Mouse (Mus musculus) midbrain, embryonic 14.5 days (tissue): ENCODE measurements at regions not wholly inside any gene's neighbourhood (a gene's known extent, or its start where the extent isn't known, plus 50 kb on each side); places are given as distances from the start of the nearest gene placed in this dataset.

ENCODE experiments used
- ATAC-seq: fragments of 200-750 bp; cut with Nextera tagmentation; 2 replicates; pipeline ENCODE4 v1.8.0; 2017; ENCODE audit warnings: moderate number of reproducible peaks, moderate library complexity; ENCODE audit not compliant: low FRiP score, low TSS enrichment
- DNase-seq: peaks from one replicate; pipeline ENCODE4 v3.0.0-alpha.2; 2015
- H3K27ac ChIP-seq: fragments of 300-500 bp; sonication (generic); replicated peaks from 2 replicates; pipeline ENCODE4 v1.5.1; 2014; ENCODE audit warnings: mild to moderate bottlenecking, low read depth, low read length, moderate library complexity
- H3K27me3 ChIP-seq: fragments of 300-500 bp; sonication (generic); 2 replicates; pipeline ENCODE4 v1.6.1; 2014; ENCODE audit warnings: low read length, control low read depth, mixed read lengths; ENCODE audit not compliant: control insufficient read depth, insufficient read depth
- H3K36me3 ChIP-seq: fragments of 300-500 bp; sonication (generic); 2 replicates; pipeline ENCODE4 v1.6.1; 2014; ENCODE audit warnings: low read length, control low read depth; ENCODE audit not compliant: control insufficient read depth, insufficient read depth
- H3K4me1 ChIP-seq: fragments of 300-500 bp; sonication (generic); 2 replicates; pipeline ENCODE4 v1.6.1; 2014; ENCODE audit warnings: mild to moderate bottlenecking, antibody characterized with exemption, low read length, control low read depth; ENCODE audit not compliant: control insufficient read depth, insufficient read depth
- H3K4me2 ChIP-seq: fragments of 300-500 bp; sonication (generic); 2 replicates; pipeline ENCODE4 v1.6.1; 2014; ENCODE audit warnings: mild to moderate bottlenecking, low read length, moderate library complexity
- H3K4me3 ChIP-seq: fragments of 300-500 bp; sonication (generic); replicated peaks from 2 replicates; pipeline ENCODE4 v1.5.1; 2014; ENCODE audit warnings: low read depth, low read length
- H3K9ac ChIP-seq: fragments of 300-500 bp; sonication (generic); replicated peaks from 2 replicates; pipeline ENCODE4 v1.6.1; 2014; ENCODE audit warnings: mild to moderate bottlenecking, low read length, moderate library complexity
- H3K9me3 ChIP-seq: fragments of 300-500 bp; sonication (generic); 2 replicates; pipeline ENCODE4 v1.6.1; 2016; ENCODE audit warnings: low read length, control low read depth, mixed read lengths; ENCODE audit not compliant: control insufficient read depth
- WGBS: fragments of 180-500 bp; shearing (Covaris S2); extraction: QIAGEN DNeasy Blood & Tissue Kit; methylation state at CpG from one replicate; pipeline ENCODE4 v1.1.7; 2014; 5-methylcytosine and 5-hydroxymethylcytosine counted together

- Histone ChIP-seq H3K4me3 (no peak overlapping the region), H3K4me2 (no peak overlapping the region), H3K4me1 (peaks cover 8% of the 10 kb centered on the region), H3K27me3 (no peaks in the 10 kb centered on the region), H3K27ac (no peak overlapping the region), H3K36me3 (no peaks in the 10 kb centered on the region), H3K9ac (no peak overlapping the region), H3K9me3 (no peaks in the 10 kb centered on the region)
- WGBS = 83% methylated on average over 7 of the region's 7 CpGs
- ATAC-seq = no peak
- no peak for DNase-seq
Measured at GRCm38 (mm10) chr11:57958233-57958632, 50.6 kb upstream of the Larp1 start.

DNA sequence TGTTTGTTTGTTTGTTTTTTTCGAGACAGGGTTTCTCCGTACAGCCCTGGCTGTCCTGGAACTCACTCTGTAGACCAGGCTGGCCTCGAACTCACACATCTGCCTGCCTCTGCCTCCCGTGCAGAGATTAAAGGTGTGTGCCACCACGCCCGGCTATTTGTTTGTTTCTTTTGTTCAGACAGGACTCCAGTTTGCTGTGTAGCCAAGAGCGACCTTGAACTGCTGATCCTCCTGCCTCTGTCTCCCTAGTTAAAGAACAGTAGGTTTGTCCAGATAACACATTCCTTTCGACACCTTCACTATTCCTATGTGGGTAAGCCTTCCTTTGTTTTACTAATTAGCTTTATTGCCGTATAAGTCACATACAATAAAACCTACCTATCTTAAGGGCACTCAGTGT lies 52.0 kb upstream of the Larp1 start:
- H3K36me3 ChIP-seq = no peaks in the 10 kb centered on the region
- no peak for DNase-seq
- H3K27ac ChIP-seq = no peak overlapping the region
- no peak for ATAC-seq
- H3K27me3 ChIP-seq = no peaks in the 10 kb centered on the region
- H3K4me2 ChIP-seq = no peak overlapping the region
- 90% methylated on average over 9 of the region's 9 CpGs for WGBS
- H3K4me1 ChIP-seq = no peaks in the 10 kb centered on the region; the same call in 1 of the 2 replicates
- no peaks in the 10 kb centered on the region for H3K9me3 ChIP-seq
- H3K4me3 ChIP-seq = no peak overlapping the region
- no peak overlapping the region for H3K9ac ChIP-seq

DNA sequence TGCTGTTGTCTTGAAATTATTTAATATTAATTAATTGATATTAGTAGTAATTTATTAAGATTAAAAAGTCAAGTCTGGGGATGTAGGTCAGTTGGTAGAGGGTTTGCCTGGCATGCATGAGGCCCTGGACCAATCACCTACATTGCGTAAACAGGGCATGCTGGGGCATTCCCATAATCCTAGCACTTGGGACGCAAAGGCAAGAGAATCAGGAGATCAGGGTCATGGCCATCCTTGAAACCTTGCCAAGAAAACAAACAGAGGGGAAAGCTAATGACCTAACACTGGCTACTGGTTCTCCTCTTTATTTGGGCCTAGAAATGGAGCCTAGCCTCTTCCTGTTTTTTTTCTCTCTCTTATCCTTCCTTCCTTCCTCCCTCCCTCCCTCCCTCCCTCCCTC lies 52.8 kb upstream of the Larp1 start:
- WGBS = 80% methylated on average over 2 of the region's 2 CpGs
- Histone ChIP-seq H3K27ac (no peak overlapping the region), H3K9me3 (no peaks in the 10 kb centered on the region), H3K4me1 (no peaks in the 10 kb centered on the region), H3K27me3 (no peaks in the 10 kb centered on the region), H3K4me2 (no peak overlapping the region), H3K36me3 (no peaks in the 10 kb centered on the region), H3K9ac (no peak overlapping the region), H3K4me3 (no peak overlapping the region)
- ATAC-seq = no peak
- no peak for DNase-seq

- no peaks in the 10 kb centered on the region for H3K27me3 ChIP-seq
- no peak overlapping the region for H3K4me3 ChIP-seq
- no peak for DNase-seq
- no peak overlapping the region for H3K27ac ChIP-seq
- H3K4me2 ChIP-seq = no peak overlapping the region
- no peak overlapping the region for H3K9ac ChIP-seq
- no peaks in the 10 kb centered on the region for H3K4me1 ChIP-seq
- no peaks in the 10 kb centered on the region for H3K9me3 ChIP-seq
- H3K36me3 ChIP-seq = no peaks in the 10 kb centered on the region
- no peak for ATAC-seq
- WGBS = 91% methylated on average over 7 of the region's 7 CpGs
Measured at GRCm38 (mm10) chr11:57955476-57955875, 53.4 kb upstream of the Larp1 start.

- WGBS = 84% methylated on average over 10 of the region's 10 CpGs
Measured at GRCm38 (mm10) chr11:57954510-57955184, 54.2 kb upstream of the Larp1 start.

DNA sequence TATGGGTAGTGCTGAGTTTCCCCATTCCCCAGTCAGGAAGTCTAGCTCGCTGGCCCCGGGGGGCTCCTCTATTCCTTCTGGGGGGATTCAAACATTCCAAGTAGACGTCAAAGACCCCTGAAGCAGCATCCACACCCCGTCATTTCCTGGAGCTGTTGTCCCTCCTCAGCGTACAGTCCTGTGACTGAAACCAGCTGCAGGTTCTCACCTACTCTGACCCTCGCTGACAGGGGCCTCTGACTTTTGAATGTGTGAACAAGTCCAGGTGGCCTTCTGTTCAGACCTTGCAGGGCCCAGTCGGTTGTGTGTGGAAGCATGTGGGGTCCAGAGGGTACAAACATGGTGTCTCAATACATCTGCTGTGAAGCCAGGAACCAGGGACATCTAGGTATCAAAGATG lies 55.2 kb upstream of the Larp1 start:
- Histone ChIP-seq H3K9me3 (no peaks in the 10 kb centered on the region), H3K27me3 (no peaks in the 10 kb centered on the region), H3K4me1 (no peaks in the 10 kb centered on the region), H3K4me2 (no peak overlapping the region), H3K27ac (no peak overlapping the region), H3K36me3 (no peaks in the 10 kb centered on the region), H3K4me3 (no peak overlapping the region), H3K9ac (no peak overlapping the region)
- ATAC-seq = no peak
- no peak for DNase-seq
- WGBS = 79% methylated on average over 7 of the region's 7 CpGs

More at GRCm38 (mm10) chr11:57954510-57955184, 54.2 kb upstream of the Larp1 start:
- no peak overlapping the region for H3K9ac ChIP-seq
- no peak overlapping the region for H3K27ac ChIP-seq
- ATAC-seq (no peak), DNase-seq (no peak)
- no peaks in the 10 kb centered on the region for H3K27me3 ChIP-seq
- no peak overlapping the region for H3K4me3 ChIP-seq
- H3K9me3 ChIP-seq = no peaks in the 10 kb centered on the region
- no peak overlapping the region for H3K4me2 ChIP-seq
- H3K36me3 ChIP-seq = no peaks in the 10 kb centered on the region
- no peaks in the 10 kb centered on the region for H3K4me1 ChIP-seq

- Histone ChIP-seq H3K27ac (no peak overlapping the region), H3K36me3 (no peaks in the 10 kb centered on the region), H3K4me1 (no peaks in the 10 kb centered on the region), H3K4me3 (no peak overlapping the region), H3K27me3 (no peaks in the 10 kb centered on the region), H3K9ac (no peak overlapping the region), H3K4me2 (no peak overlapping the region), H3K9me3 (no peaks in the 10 kb centered on the region)
- 66% methylated on average over 3 of the region's 3 CpGs for whole genome bisulfite sequencing
- no peak for DNase-seq
- ATAC-seq = no peak
Measured at GRCm38 (mm10) chr11:57952619-57953018, 56.2 kb upstream of the Larp1 start.

- no peaks in the 10 kb centered on the region for H3K9me3 ChIP-seq
- ATAC-seq = no peak
- WGBS = 85% methylated on average over 20 of the region's 20 CpGs
Measured at GRCm38 (mm10) chr11:57951541-57952326, 57.1 kb upstream of the Larp1 start.

DNA sequence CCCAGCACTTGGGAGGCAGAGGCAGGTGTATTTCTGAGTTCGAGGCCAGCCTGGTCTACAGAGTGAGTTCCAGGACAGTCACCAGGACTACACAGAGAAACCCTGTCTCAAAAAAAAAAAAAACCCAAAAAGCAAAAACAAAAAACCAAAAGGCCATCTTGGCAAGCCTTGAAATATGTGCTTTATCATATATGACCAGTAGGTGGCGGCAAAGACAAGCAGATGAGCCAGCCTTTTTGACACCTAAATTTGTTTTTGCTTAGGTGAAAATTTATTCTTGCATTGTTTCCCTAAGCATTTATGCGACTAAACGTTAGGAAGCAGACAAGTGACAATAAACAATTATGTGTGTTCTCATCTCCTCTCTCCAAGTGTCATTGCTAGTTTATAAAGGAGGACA lies 57.9 kb upstream of the Larp1 start:
- DNase-seq = peak; percentile 86
- Histone ChIP-seq H3K4me1 (no peaks in the 10 kb centered on the region), H3K27me3 (no peaks in the 10 kb centered on the region), H3K4me3 (no peak overlapping the region), H3K27ac (no peak overlapping the region), H3K36me3 (no peaks in the 10 kb centered on the region), H3K9ac (no peak overlapping the region), H3K4me2 (no peak overlapping the region), H3K9me3 (no peaks in the 10 kb centered on the region)
- ATAC-seq = no peak
- 4% methylated on average over 4 of the region's 4 CpGs for WGBS

More at GRCm38 (mm10) chr11:57951541-57952326, 57.1 kb upstream of the Larp1 start:
- H3K36me3 ChIP-seq = no peaks in the 10 kb centered on the region
- H3K27me3 ChIP-seq = no peaks in the 10 kb centered on the region
- H3K4me2 ChIP-seq = no peak overlapping the region
- no peak overlapping the region for H3K9ac ChIP-seq
- H3K4me1 ChIP-seq = no peaks in the 10 kb centered on the region
- no peak for DNase-seq
- no peak overlapping the region for H3K27ac ChIP-seq
- no peak overlapping the region for H3K4me3 ChIP-seq
